Mouse (Mus musculus): ENCODE data around the gene Gm10799. TPM values are rescaled to one million over a fixed set of nuclear protein-coding genes. Genes with fewer than 3 reads are reported as not detected.
"Not testable (repeated sequence)": the region's sequence is repeated elsewhere in the genome, so short reads cannot be mapped to it uniquely, and the experiment has no call there.

Gm10799 gene
- total and polyA plus RNA-seq, 2 experiments from 2014 or later = not detected

DNA sequence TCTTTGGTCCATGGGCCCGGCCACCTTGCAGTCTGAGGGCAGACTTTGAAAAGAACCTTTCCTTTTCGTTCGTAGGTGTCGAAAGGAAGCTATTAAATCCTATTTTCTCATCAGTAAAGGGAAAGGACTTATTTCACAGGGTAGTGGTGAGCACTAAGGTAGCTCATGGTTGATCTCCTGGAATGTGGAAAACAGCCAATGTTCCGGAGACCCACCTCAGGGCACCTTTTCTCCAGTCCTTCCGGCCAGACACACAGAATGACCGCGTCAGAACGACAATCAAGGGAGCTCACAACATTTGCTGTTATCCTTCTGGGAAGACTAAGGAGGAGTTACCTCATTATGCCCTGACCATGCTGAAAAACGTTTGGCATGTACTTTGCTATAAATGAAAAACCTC lies 27.9 kb upstream of the Gm10799 start:
- 10% methylated on average over 10 of the region's 10 CpGs for WGBS
- no peaks in the 10 kb centered on the region for H3K27me3 ChIP-seq (ENCODE audit: control insufficient read depth, insufficient read depth, low read length)
- H3K4me2 ChIP-seq (ENCODE audit: low read depth, low read length) = peak overlapping the region; percentile 81
- DNase-seq (ENCODE audit: low spot score) (no peak), ATAC-seq (ENCODE audit: insufficient read depth, low read depth) (no peak)
- peak overlapping the region; percentile 98 for H3K27ac ChIP-seq (ENCODE audit: low read depth)
- H3K4me1 ChIP-seq (ENCODE audit: control insufficient read depth, insufficient read depth) = peaks cover 18% of the 10 kb centered on the region
- no peaks in the 10 kb centered on the region for H3K36me3 ChIP-seq (replicated peaks; ENCODE audit: control insufficient read depth, insufficient read depth, low read length)
- H3K9ac ChIP-seq (replicated peaks; ENCODE audit: low read depth, low read length) = peak overlapping the region; percentile 81
- H3K9me3 ChIP-seq (replicated peaks; ENCODE audit: control insufficient read depth, low read length) = no peaks in the 10 kb centered on the region
- TF ChIP-seq EP300 (IDR thresholded peaks at IDR 0.05; ENCODE audit: low read depth) = no peak
- no peak for TF ChIP-seq CTCF (IDR thresholded peaks at IDR 0.05; ENCODE audit: low read depth)
- peak overlapping the region; percentile 56 for H3K4me3 ChIP-seq (ENCODE audit: low read depth, low read length)

GRCm38 (mm10) chr2:104095741-104096213 lies 27.4 kb upstream of the Gm10799 start, which contains the start of gene Cd59a:
Cd59a (plus strand) TSS chr2:104095801.
- peak; percentile 91 for DNase-seq (ENCODE audit: low spot score)
- 0% methylated on average over 15 of the region's 15 CpGs for WGBS
- no peaks in the 10 kb centered on the region for H3K9me3 ChIP-seq (replicated peaks; ENCODE audit: control insufficient read depth, low read length)
- no peaks in the 10 kb centered on the region for H3K36me3 ChIP-seq (replicated peaks; ENCODE audit: control insufficient read depth, insufficient read depth, low read length)
- H3K9ac ChIP-seq (replicated peaks; ENCODE audit: low read depth, low read length) = peak within 1 kb of the TSS; percentile 81
- peak within 1 kb of the TSS; percentile 98 for H3K27ac ChIP-seq (ENCODE audit: low read depth)
- H3K4me3 ChIP-seq (ENCODE audit: low read depth, low read length) = peak within 1 kb of the TSS; percentile 56
- H3K4me1 ChIP-seq (ENCODE audit: control insufficient read depth, insufficient read depth) = peaks cover 18% of the 10 kb centered on the region
- H3K4me2 ChIP-seq (ENCODE audit: low read depth, low read length) = peak within 1 kb of the TSS; percentile 81
- TF ChIP-seq EP300 (IDR thresholded peaks at IDR 0.05; ENCODE audit: low read depth) (no peak), CTCF (IDR thresholded peaks at IDR 0.05; ENCODE audit: low read depth) (no peak)
- H3K27me3 ChIP-seq (ENCODE audit: control insufficient read depth, insufficient read depth, low read length) = no peaks in the 10 kb centered on the region
- ATAC-seq (ENCODE audit: insufficient read depth, low read depth) = peak; percentile 91

- no peak for TF ChIP-seq CTCF (IDR thresholded peaks at IDR 0.05; ENCODE audit: low read depth)
- TF ChIP-seq EP300 (IDR thresholded peaks at IDR 0.05; ENCODE audit: low read depth) = no peak
- no peak for DNase-seq (ENCODE audit: low spot score)
- H3K36me3 ChIP-seq (replicated peaks; ENCODE audit: control insufficient read depth, insufficient read depth, low read length) = no peaks in the 10 kb centered on the region
- H3K4me3 ChIP-seq (ENCODE audit: low read depth, low read length) = no peak overlapping the region
- H3K9ac ChIP-seq (replicated peaks; ENCODE audit: low read depth, low read length) = no peak overlapping the region
- 61% methylated on average over 2 of the region's 2 CpGs for WGBS
- H3K27me3 ChIP-seq (ENCODE audit: control insufficient read depth, insufficient read depth, low read length) = no peaks in the 10 kb centered on the region
- no peak overlapping the region for H3K4me2 ChIP-seq (ENCODE audit: low read depth, low read length)
- H3K27ac ChIP-seq (ENCODE audit: low read depth) = no peak overlapping the region
- H3K9me3 ChIP-seq (replicated peaks; ENCODE audit: control insufficient read depth, low read length) = no peaks in the 10 kb centered on the region
- ATAC-seq (ENCODE audit: insufficient read depth, low read depth) = no peak
- peaks cover 8% of the 10 kb centered on the region for H3K4me1 ChIP-seq (ENCODE audit: control insufficient read depth, insufficient read depth)
Measured at GRCm38 (mm10) chr2:104093305-104093704, 25.0 kb upstream of the Gm10799 start.

- WGBS = 50% methylated on average over 1 of the region's 1 CpGs
- H3K4me3 ChIP-seq (ENCODE audit: low read depth, low read length); H3K4me1 ChIP-seq (ENCODE audit: control insufficient read depth, insufficient read depth); ATAC-seq (ENCODE audit: insufficient read depth, low read depth); H3K9ac ChIP-seq (replicated peaks; ENCODE audit: low read depth, low read length); H3K9me3 ChIP-seq (replicated peaks; ENCODE audit: control insufficient read depth, low read length); H3K4me2 ChIP-seq (ENCODE audit: low read depth, low read length); DNase-seq (ENCODE audit: low spot score); H3K27ac ChIP-seq (ENCODE audit: low read depth); H3K36me3 ChIP-seq (replicated peaks; ENCODE audit: control insufficient read depth, insufficient read depth, low read length); H3K27me3 ChIP-seq (ENCODE audit: control insufficient read depth, insufficient read depth, low read length): not testable (repeated sequence)
Measured at GRCm38 (mm10) chr2:104087562-104087961, 19.2 kb upstream of the Gm10799 start.

- not testable (repeated sequence) for H3K4me1 ChIP-seq (ENCODE audit: control insufficient read depth, insufficient read depth); H3K4me2 ChIP-seq (ENCODE audit: low read depth, low read length); ATAC-seq (ENCODE audit: insufficient read depth, low read depth); H3K9ac ChIP-seq (replicated peaks; ENCODE audit: low read depth, low read length); H3K9me3 ChIP-seq (replicated peaks; ENCODE audit: control insufficient read depth, low read length); H3K36me3 ChIP-seq (replicated peaks; ENCODE audit: control insufficient read depth, insufficient read depth, low read length); H3K4me3 ChIP-seq (ENCODE audit: low read depth, low read length); DNase-seq (ENCODE audit: low spot score); H3K27ac ChIP-seq (ENCODE audit: low read depth); H3K27me3 ChIP-seq (ENCODE audit: control insufficient read depth, insufficient read depth, low read length)
Measured at GRCm38 (mm10) chr2:104084027-104084426, 15.7 kb upstream of the Gm10799 start.

DNA sequence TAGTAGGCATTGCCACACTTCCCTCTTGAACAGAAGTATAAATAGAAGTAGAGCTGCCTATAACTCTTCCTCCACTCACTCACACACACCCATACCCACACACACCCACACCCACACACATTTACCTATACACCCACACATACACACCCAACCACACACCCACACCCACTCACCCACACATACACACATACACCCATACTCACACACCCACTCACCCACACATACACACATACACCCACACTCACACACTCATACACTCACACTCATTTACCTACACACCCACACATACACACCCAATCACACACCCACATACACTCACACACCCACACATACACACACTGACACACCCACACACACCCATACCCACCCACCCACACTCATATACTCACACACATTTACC lies 14.1 kb upstream of the Gm10799 start:
- Histone ChIP-seq H3K4me3 (ENCODE audit: low read depth, low read length) (no peak overlapping the region), H3K9ac (replicated peaks; ENCODE audit: low read depth, low read length) (no peak overlapping the region), H3K27ac (ENCODE audit: low read depth) (no peak overlapping the region), H3K9me3 (replicated peaks; ENCODE audit: control insufficient read depth, low read length) (no peaks in the 10 kb centered on the region), H3K4me1 (ENCODE audit: control insufficient read depth, insufficient read depth) (no peaks in the 10 kb centered on the region), H3K36me3 (replicated peaks; ENCODE audit: control insufficient read depth, insufficient read depth, low read length) (no peaks in the 10 kb centered on the region), H3K27me3 (ENCODE audit: control insufficient read depth, insufficient read depth, low read length) (no peaks in the 10 kb centered on the region), H3K4me2 (ENCODE audit: low read depth, low read length) (no peak overlapping the region)
- TF ChIP-seq EP300 (IDR thresholded peaks at IDR 0.05; ENCODE audit: low read depth) (no peak), CTCF (IDR thresholded peaks at IDR 0.05; ENCODE audit: low read depth) (no peak)
- no peak for DNase-seq (ENCODE audit: low spot score)
- no peak for ATAC-seq (ENCODE audit: insufficient read depth, low read depth)

DNA sequence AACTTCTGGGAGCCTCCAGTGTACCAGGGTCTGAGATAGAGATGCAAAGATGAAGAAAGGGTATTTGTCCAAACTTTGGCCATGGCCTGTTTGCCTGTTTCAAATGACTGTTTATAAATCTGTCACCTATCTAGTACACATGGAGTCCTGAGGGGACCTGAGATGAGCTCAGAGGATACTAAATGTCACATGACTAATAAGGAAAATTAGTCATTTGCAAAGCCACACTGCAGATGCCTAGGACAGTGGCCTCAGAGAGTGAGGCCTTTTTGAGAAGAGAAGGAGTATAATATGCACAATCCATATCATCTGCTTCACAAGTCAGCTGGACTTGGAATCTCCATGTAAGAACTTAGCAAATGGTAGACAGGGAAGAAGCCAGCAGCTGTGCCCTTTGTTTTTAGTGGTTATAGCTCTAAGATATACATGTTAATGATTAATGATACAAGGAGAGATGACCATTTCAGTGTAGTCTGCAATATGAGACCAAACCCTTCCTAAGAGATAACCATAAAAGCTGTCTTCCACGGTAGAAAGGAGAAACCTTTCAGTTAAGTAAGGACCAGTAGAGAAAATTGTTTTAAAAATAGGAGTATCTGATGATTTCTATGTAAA lies 13.2 kb upstream of the Gm10799 start:
- ATAC-seq (ENCODE audit: insufficient read depth, low read depth) = not testable (repeated sequence)

DNA sequence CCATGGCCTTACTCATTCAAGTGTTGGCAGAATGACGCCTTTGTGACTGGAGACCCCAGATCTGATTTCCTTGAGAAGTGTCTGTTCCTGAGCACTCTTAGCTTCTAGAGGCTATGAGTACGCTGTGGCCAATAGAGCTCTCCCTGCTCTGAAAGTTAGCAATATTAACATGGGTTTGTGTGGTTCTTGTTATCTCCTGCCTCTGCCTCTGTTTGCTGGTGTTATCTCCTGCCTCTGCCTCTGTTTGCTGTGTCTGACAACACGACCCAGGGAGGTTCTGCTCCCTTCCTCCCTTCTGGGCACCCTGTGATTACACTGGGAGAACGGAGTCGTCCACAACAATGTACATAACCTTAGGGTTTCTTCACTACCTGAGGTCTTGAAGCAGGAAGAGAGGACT lies 9.9 kb upstream of the Gm10799 start:
- not testable (repeated sequence) for H3K27me3 ChIP-seq (ENCODE audit: control insufficient read depth, insufficient read depth, low read length); DNase-seq (ENCODE audit: low spot score); ATAC-seq (ENCODE audit: insufficient read depth, low read depth); H3K4me2 ChIP-seq (ENCODE audit: low read depth, low read length); H3K9ac ChIP-seq (replicated peaks; ENCODE audit: low read depth, low read length); H3K4me1 ChIP-seq (ENCODE audit: control insufficient read depth, insufficient read depth); H3K4me3 ChIP-seq (ENCODE audit: low read depth, low read length); H3K36me3 ChIP-seq (replicated peaks; ENCODE audit: control insufficient read depth, insufficient read depth, low read length); H3K9me3 ChIP-seq (replicated peaks; ENCODE audit: control insufficient read depth, low read length); H3K27ac ChIP-seq (ENCODE audit: low read depth)
- 48% methylated on average over 5 of the region's 5 CpGs for WGBS

More for the DNA sequence above, 13.2 kb upstream of the Gm10799 start:
- not testable (repeated sequence) for H3K36me3 ChIP-seq (replicated peaks; ENCODE audit: control insufficient read depth, insufficient read depth, low read length); DNase-seq (ENCODE audit: low spot score); H3K9ac ChIP-seq (replicated peaks; ENCODE audit: low read depth, low read length); H3K27me3 ChIP-seq (ENCODE audit: control insufficient read depth, insufficient read depth, low read length); H3K4me2 ChIP-seq (ENCODE audit: low read depth, low read length); H3K4me1 ChIP-seq (ENCODE audit: control insufficient read depth, insufficient read depth); H3K9me3 ChIP-seq (replicated peaks; ENCODE audit: control insufficient read depth, low read length); H3K4me3 ChIP-seq (ENCODE audit: low read depth, low read length); H3K27ac ChIP-seq (ENCODE audit: low read depth)
- no CpG with 5 or more reads among the region's 1 CpGs for WGBS
